Mouse (Mus musculus): ENCODE data around the gene Ubxn1. TPM values are rescaled to one million over a fixed set of nuclear protein-coding genes. Genes with fewer than 3 reads are reported as not detected.

Gene Ubxn1
- polyA plus RNA-seq, 1 experiment from 2014 or later, result 164 TPM

DNA sequence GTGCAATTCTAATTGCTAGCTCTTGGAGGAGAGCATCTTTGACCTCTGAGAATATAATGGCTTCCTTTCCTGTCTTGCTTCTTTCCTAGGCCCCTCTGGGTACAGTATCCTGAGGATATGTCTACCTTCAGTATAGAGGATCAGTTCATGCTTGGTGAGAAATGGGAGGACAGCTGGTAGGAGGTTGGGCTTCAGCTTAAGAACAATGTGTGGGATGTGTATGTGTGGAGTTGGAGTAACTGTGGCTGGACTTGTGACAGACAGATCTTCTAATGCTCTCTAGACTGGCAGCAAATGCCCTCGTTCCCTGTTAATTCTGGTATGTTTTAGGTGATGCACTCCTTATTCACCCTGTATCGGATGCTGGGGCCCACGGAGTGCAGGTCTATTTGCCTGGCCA is 42.9 kb downstream of the Ubxn1 start:
- TF ChIP-seq CTCF (IDR thresholded peaks at IDR 0.05) (no peak), EP300 (IDR thresholded peaks at IDR 0.05) (no peak)
- 95% methylated on average over 3 of the region's 3 CpGs for WGBS
- H3K36me3 ChIP-seq (ENCODE audit: insufficient read depth, low read length), result peaks cover 60% of the 10 kb centered on the region
- no peak overlapping the region for H3K9ac ChIP-seq (replicated peaks; ENCODE audit: low read depth)
- H3K4me3 ChIP-seq (ENCODE audit: low read depth, low read length), result no peak overlapping the region
- no peak overlapping the region for H3K4me2 ChIP-seq (replicated peaks; ENCODE audit: low read depth, low read length)
- no peaks in the 10 kb centered on the region for H3K27me3 ChIP-seq (replicated peaks; ENCODE audit: insufficient read depth, low read length)
- ATAC-seq (no peak), DNase-seq (ENCODE audit: low spot score) (no peak)
- H3K27ac ChIP-seq (ENCODE audit: low read length), result no peak overlapping the region
- H3K4me1 ChIP-seq (ENCODE audit: insufficient read depth, low read depth, low read length), result no peaks in the 10 kb centered on the region
- H3K9me3 ChIP-seq (ENCODE audit: low read length), result no peaks in the 10 kb centered on the region

DNA sequence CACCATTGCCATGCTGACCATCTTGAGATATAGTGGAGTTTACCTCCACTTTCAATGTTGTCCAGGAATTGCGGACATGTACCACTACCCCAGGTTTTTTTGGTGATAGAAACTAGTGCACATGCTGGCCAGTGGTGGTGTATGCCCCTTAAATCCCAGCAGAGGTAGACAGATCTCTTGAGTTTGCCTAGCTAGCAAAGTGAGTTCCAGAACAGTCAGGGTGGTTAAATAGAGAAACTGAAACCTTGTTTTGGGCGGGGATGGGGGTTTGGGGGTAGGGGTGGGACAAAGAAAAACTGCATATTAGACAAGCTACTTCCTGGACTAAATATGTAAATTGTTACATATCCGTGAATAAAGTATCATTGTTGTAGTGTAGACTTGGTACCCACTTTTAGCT is 47.7 kb downstream of the Ubxn1 start:
- no peak for DNase-seq (ENCODE audit: low spot score)
- 91% methylated on average over 3 of the region's 3 CpGs for WGBS
- H3K36me3 ChIP-seq (ENCODE audit: insufficient read depth, low read length), result peaks cover 25% of the 10 kb centered on the region

DNA sequence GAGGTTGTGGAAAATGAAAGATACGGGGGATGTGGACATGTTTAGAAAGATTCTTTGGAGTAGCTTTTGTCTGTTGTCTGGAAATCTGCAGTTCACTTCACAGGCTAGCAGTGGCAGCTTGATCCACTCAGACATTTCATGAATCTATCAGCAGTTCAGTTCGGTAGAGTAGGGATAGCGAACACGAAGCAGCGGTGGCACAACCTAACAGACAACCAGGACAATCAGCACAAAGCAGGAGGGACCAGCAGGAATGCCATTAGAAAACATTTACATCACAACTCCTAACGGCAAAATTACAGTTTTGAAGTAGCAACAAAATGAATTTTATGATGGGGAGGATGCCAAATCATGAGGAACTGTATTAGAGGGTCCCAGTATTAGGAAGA is 48.4 kb downstream of the Ubxn1 start:
- Histone ChIP-seq H3K9ac (replicated peaks; ENCODE audit: low read depth) (no peak overlapping the region), H3K27ac (ENCODE audit: low read length) (peak overlapping the region; percentile 91), H3K9me3 (ENCODE audit: low read length) (no peaks in the 10 kb centered on the region), H3K36me3 (ENCODE audit: insufficient read depth, low read length) (peaks cover 19% of the 10 kb centered on the region), H3K4me1 (ENCODE audit: insufficient read depth, low read depth, low read length) (peaks cover 7% of the 10 kb centered on the region; the same call in 1 of the 2 replicates), H3K27me3 (replicated peaks; ENCODE audit: insufficient read depth, low read length) (no peaks in the 10 kb centered on the region), H3K4me3 (ENCODE audit: low read depth, low read length) (no peak overlapping the region), H3K4me2 (replicated peaks; ENCODE audit: low read depth, low read length) (peak overlapping the region; percentile 66; the same call in 1 of the 2 replicates)
- 76% methylated on average over 6 of the region's 6 CpGs for WGBS
- ATAC-seq, result no peak
- TF ChIP-seq CTCF (IDR thresholded peaks at IDR 0.05), result no peak
- TF ChIP-seq EP300 (IDR thresholded peaks at IDR 0.05), result no peak
- DNase-seq (ENCODE audit: low spot score), result no peak

More for the DNA sequence above, 47.7 kb downstream of the Ubxn1 start:
- Histone ChIP-seq H3K27me3 (replicated peaks; ENCODE audit: insufficient read depth, low read length) (no peaks in the 10 kb centered on the region), H3K9ac (replicated peaks; ENCODE audit: low read depth) (no peak overlapping the region), H3K9me3 (ENCODE audit: low read length) (no peaks in the 10 kb centered on the region), H3K4me1 (ENCODE audit: insufficient read depth, low read depth, low read length) (peaks cover 7% of the 10 kb centered on the region; the same call in 1 of the 2 replicates), H3K4me2 (replicated peaks; ENCODE audit: low read depth, low read length) (no peak overlapping the region), H3K27ac (ENCODE audit: low read length) (no peak overlapping the region), H3K4me3 (ENCODE audit: low read depth, low read length) (no peak overlapping the region)
- TF ChIP-seq EP300 (IDR thresholded peaks at IDR 0.05) (no peak), CTCF (IDR thresholded peaks at IDR 0.05) (no peak)
- ATAC-seq, result no peak

DNA sequence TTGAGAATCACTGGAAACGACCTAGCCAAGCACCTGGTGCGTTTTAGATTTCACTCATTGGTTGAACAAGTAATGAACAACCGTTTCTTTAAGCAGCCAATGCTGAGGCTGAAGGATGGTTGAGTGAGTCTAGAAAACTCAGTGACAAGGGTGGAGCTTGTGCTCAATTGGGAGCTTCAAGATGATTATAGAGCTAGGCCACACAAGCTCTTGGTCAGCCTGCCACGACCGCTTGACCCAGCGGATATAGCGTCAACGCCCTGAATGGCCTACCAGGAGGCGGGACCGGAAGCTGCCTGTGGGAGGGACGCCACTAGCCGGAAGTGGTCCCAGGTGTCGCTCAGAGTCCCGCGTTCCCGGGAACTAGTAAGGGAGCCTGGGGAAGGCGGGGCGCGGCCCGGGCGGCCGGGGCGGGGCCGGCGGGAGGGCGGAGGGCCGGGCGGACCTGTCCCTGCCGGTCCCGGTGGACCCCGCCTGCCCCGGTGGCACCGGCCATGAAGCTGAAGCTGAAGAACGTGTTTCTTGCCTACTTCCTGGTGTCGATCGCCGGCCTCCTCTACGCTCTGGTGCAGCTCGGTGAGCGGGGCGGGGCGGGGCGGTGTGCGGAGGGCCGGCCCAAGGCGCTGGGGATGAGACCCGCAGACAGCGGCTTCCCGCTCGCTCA is 48.9 kb downstream of the Ubxn1 start, which contains the start of gene B3gat3:
Gene B3gat3 (plus strand): TSS at position 302 of the 664 bp plus-strand sequence.
- no peak for TF ChIP-seq CTCF (IDR thresholded peaks at IDR 0.05)
- no peak for TF ChIP-seq EP300 (IDR thresholded peaks at IDR 0.05)
- ATAC-seq (peak; percentile 99), DNase-seq (ENCODE audit: low spot score) (peak; percentile 97)
- Histone ChIP-seq H3K27ac (ENCODE audit: low read length) (peak within 1 kb of the TSS; percentile 91), H3K9me3 (ENCODE audit: low read length) (no peaks in the 10 kb centered on the region), H3K9ac (replicated peaks; ENCODE audit: low read depth) (peak within 1 kb of the TSS; percentile 77), H3K36me3 (ENCODE audit: insufficient read depth, low read length) (peaks cover 14% of the 10 kb centered on the region; the same call in 1 of the 2 replicates), H3K27me3 (replicated peaks; ENCODE audit: insufficient read depth, low read length) (no peaks in the 10 kb centered on the region), H3K4me2 (replicated peaks; ENCODE audit: low read depth, low read length) (peak within 1 kb of the TSS; percentile 66), H3K4me1 (ENCODE audit: insufficient read depth, low read depth, low read length) (peaks cover 7% of the 10 kb centered on the region; the same call in 1 of the 2 replicates), H3K4me3 (ENCODE audit: low read depth, low read length) (peak within 1 kb of the TSS; percentile 74)
- 4% methylated on average over 40 of the region's 50 CpGs for WGBS

DNA sequence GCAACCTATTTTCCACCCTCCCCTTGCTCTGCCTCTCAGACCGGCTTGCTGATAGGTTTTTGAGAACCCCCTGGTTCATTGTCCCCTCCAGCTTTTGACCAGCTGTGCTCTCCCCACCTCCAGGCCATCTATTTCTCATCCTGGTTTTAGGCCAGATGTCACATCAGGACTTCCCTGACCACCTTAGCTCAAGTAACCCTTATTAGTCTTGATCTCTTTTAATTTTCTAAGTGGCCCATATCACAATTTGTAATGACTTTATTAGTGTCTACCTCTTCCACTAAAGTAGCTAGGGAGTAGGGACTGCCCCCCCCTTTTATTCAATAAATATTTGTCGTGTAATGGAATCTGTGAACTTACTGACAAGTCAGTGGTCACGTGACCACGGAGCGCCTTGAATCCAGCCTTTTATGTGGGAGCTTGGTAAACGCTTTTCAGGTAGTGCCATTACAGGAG is 49.6 kb downstream of the Ubxn1 start:
- peaks cover 7% of the 10 kb centered on the region; the same call in 1 of the 2 replicates for H3K4me1 ChIP-seq (ENCODE audit: insufficient read depth, low read depth, low read length)
- H3K9me3 ChIP-seq (ENCODE audit: low read length), result no peaks in the 10 kb centered on the region
- TF ChIP-seq EP300 (IDR thresholded peaks at IDR 0.05), result no peak
- no peak for TF ChIP-seq CTCF (IDR thresholded peaks at IDR 0.05)
- H3K27me3 ChIP-seq (replicated peaks; ENCODE audit: insufficient read depth, low read length), result no peaks in the 10 kb centered on the region
- H3K4me3 ChIP-seq (ENCODE audit: low read depth, low read length), result peak overlapping the region; percentile 74
- H3K27ac ChIP-seq (ENCODE audit: low read length), result peak overlapping the region; percentile 91
- peaks cover 8% of the 10 kb centered on the region for H3K36me3 ChIP-seq (ENCODE audit: insufficient read depth, low read length)
- ATAC-seq, result no peak
- H3K4me2 ChIP-seq (replicated peaks; ENCODE audit: low read depth, low read length), result peak overlapping the region; percentile 66
- under 1% methylated on average over 6 of the region's 6 CpGs for WGBS
- peak overlapping the region; percentile 77 for H3K9ac ChIP-seq (replicated peaks; ENCODE audit: low read depth)
- DNase-seq (ENCODE audit: low spot score), result peak; percentile 86

DNA sequence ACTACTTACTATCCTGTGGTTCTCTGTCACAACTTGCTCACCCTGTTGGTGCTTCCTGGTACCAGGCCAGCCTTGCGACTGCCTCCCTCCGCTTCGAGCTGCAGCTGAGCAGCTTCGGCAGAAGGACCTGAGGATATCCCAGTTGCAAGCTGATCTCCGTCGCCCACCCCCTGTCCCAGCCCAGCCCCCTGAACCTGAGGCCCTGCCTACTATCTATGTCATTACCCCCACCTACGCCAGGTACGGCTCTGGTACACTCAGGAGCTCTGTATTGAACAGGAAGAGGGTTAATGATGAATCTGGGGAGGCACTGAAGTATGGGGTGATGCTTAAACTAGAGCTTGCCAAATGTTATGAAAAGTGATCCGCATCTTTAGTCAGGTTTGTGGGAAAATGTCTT is 50.4 kb downstream of the Ubxn1 start:
- Histone ChIP-seq H3K4me3 (ENCODE audit: low read depth, low read length) (no peak overlapping the region), H3K9me3 (ENCODE audit: low read length) (no peaks in the 10 kb centered on the region), H3K27me3 (replicated peaks; ENCODE audit: insufficient read depth, low read length) (no peaks in the 10 kb centered on the region), H3K36me3 (ENCODE audit: insufficient read depth, low read length) (peaks cover 4% of the 10 kb centered on the region; the same call in 1 of the 2 replicates), H3K4me2 (replicated peaks; ENCODE audit: low read depth, low read length) (no peak overlapping the region; the same call in 1 of the 2 replicates), H3K9ac (replicated peaks; ENCODE audit: low read depth) (no peak overlapping the region), H3K27ac (ENCODE audit: low read length) (no peak overlapping the region), H3K4me1 (ENCODE audit: insufficient read depth, low read depth, low read length) (peaks cover 7% of the 10 kb centered on the region; the same call in 1 of the 2 replicates)
- DNase-seq (ENCODE audit: low spot score), result no peak
- 71% methylated on average over 9 of the region's 9 CpGs for WGBS
- no peak for TF ChIP-seq EP300 (IDR thresholded peaks at IDR 0.05)
- TF ChIP-seq CTCF (IDR thresholded peaks at IDR 0.05), result no peak
- no peak for ATAC-seq

Small RNAs within 50 kb of the gene (microRNA-seq; reads per million reads assigned to microRNA genes)
- gene Mir5136, result not detected

Other genes with a start within 250 kb of the Ubxn1 start
- 0.14 and 0.21 TPM in 2 replicates for gene Chrm1, start 207.7 kb upstream of the Ubxn1 start, polyA plus RNA-seq (2015; fragmentation: Nextera tagmentation; extraction: Ambion mirVana)
- 91.8 and 97.9 TPM in 2 replicates for gene Slc3a2, start 148.1 kb upstream of the Ubxn1 start, polyA plus RNA-seq (2015; fragmentation: Nextera tagmentation; extraction: Ambion mirVana)
- gene Wdr74, start 135.7 kb upstream of the Ubxn1 start, polyA plus RNA-seq (2015; fragmentation: Nextera tagmentation; extraction: Ambion mirVana), result 45.3 and 48.7 TPM in 2 replicates
- gene 1700092M07Rik, start 130.8 kb upstream of the Ubxn1 start, polyA plus RNA-seq (2015; fragmentation: Nextera tagmentation; extraction: Ambion mirVana), result 0.75 and 0.82 TPM in 2 replicates
- gene Stx5a, start 130.1 kb upstream of the Ubxn1 start, polyA plus RNA-seq (2015; fragmentation: Nextera tagmentation; extraction: Ambion mirVana), result 130 and 143 TPM in 2 replicates
- gene Nxf1, start 114.4 kb upstream of the Ubxn1 start, polyA plus RNA-seq (2015; fragmentation: Nextera tagmentation; extraction: Ambion mirVana), result 88.8 and 89.7 TPM in 2 replicates
- 157 and 159 TPM in 2 replicates for gene Tmem223, start 100.5 kb upstream of the Ubxn1 start, polyA plus RNA-seq (2015; fragmentation: Nextera tagmentation; extraction: Ambion mirVana)
- 114 and 127 TPM in 2 replicates for gene Tmem179b, start 97.0 kb upstream of the Ubxn1 start, polyA plus RNA-seq (2015; fragmentation: Nextera tagmentation; extraction: Ambion mirVana)
- gene Taf6l, start 85.1 kb upstream of the Ubxn1 start, polyA plus RNA-seq (2015; fragmentation: Nextera tagmentation; extraction: Ambion mirVana), result 11.8 and 12.9 TPM in 2 replicates
- 110 and 123 TPM in 2 replicates for gene Polr2g, start 72.9 kb upstream of the Ubxn1 start, polyA plus RNA-seq (2015; fragmentation: Nextera tagmentation; extraction: Ambion mirVana)
- 2.3 and 2.6 TPM in 2 replicates for gene Zbtb3, start 68.9 kb upstream of the Ubxn1 start, polyA plus RNA-seq (2015; fragmentation: Nextera tagmentation; extraction: Ambion mirVana)
- 21.4 and 22.8 TPM in 2 replicates for gene Ttc9c, start 52.2 kb upstream of the Ubxn1 start, polyA plus RNA-seq (2015; fragmentation: Nextera tagmentation; extraction: Ambion mirVana)
- 4.3 and 5.3 TPM in 2 replicates for gene Hnrnpul2, start 51.5 kb upstream of the Ubxn1 start, polyA plus RNA-seq (2015; fragmentation: Nextera tagmentation; extraction: Ambion mirVana)
- gene AC129217.1, start 41.7 kb upstream of the Ubxn1 start, polyA plus RNA-seq (2015; fragmentation: Nextera tagmentation; extraction: Ambion mirVana), result not detected in 2 replicates
- 66.3 and 66.8 TPM in 2 replicates for gene Bscl2, start 34.0 kb upstream of the Ubxn1 start, polyA plus RNA-seq (2015; fragmentation: Nextera tagmentation; extraction: Ambion mirVana)
- gene Gng3, start 32.3 kb upstream of the Ubxn1 start, polyA plus RNA-seq (2015; fragmentation: Nextera tagmentation; extraction: Ambion mirVana), result 0.35 and 0.46 TPM in 2 replicates
- 1.7 and 1.9 TPM in 2 replicates for gene Lrrn4cl, start 20.7 kb upstream of the Ubxn1 start, polyA plus RNA-seq (2015; fragmentation: Nextera tagmentation; extraction: Ambion mirVana)
- 75.2 and 84.3 TPM in 2 replicates for gene Uqcc3, start 9.4 kb downstream of the Ubxn1 start, polyA plus RNA-seq (2015; fragmentation: Nextera tagmentation; extraction: Ambion mirVana)
- gene Lbhd1, start 12.2 kb downstream of the Ubxn1 start, polyA plus RNA-seq (2015; fragmentation: Nextera tagmentation; extraction: Ambion mirVana), result 33.6 and 40.0 TPM in 2 replicates
- gene Gm49403, start 12.4 kb downstream of the Ubxn1 start, polyA plus RNA-seq (2015; fragmentation: Nextera tagmentation; extraction: Ambion mirVana), result not detected in 2 replicates
- 44.4 and 45.3 TPM in 2 replicates for gene 1810009A15Rik, start 17.4 kb downstream of the Ubxn1 start, polyA plus RNA-seq (2015; fragmentation: Nextera tagmentation; extraction: Ambion mirVana)
- not detected in 2 replicates for gene Gm49416, start 17.4 kb downstream of the Ubxn1 start, polyA plus RNA-seq (2015; fragmentation: Nextera tagmentation; extraction: Ambion mirVana)
- gene Ints5, start 21.5 kb downstream of the Ubxn1 start, polyA plus RNA-seq (2015; fragmentation: Nextera tagmentation; extraction: Ambion mirVana), result 16.6 and 16.7 TPM in 2 replicates
- gene Ganab, start 26.6 kb downstream of the Ubxn1 start, polyA plus RNA-seq (2015; fragmentation: Nextera tagmentation; extraction: Ambion mirVana), result 41.4 and 45.7 TPM in 2 replicates
- 39.5 and 39.6 TPM in 2 replicates for gene B3gat3, start 48.9 kb downstream of the Ubxn1 start, polyA plus RNA-seq (2015; fragmentation: Nextera tagmentation; extraction: Ambion mirVana)
- gene Rom1, start 57.9 kb downstream of the Ubxn1 start, polyA plus RNA-seq (2015; fragmentation: Nextera tagmentation; extraction: Ambion mirVana), result 4.9 and 5.7 TPM in 2 replicates
- 28.6 and 30.5 TPM in 2 replicates for gene Eml3, start 58.1 kb downstream of the Ubxn1 start, polyA plus RNA-seq (2015; fragmentation: Nextera tagmentation; extraction: Ambion mirVana)
- 81.8 and 84.7 TPM in 2 replicates for gene Mta2, start 70.4 kb downstream of the Ubxn1 start, polyA plus RNA-seq (2015; fragmentation: Nextera tagmentation; extraction: Ambion mirVana)
- gene Tut1, start 82.4 kb downstream of the Ubxn1 start, polyA plus RNA-seq (2015; fragmentation: Nextera tagmentation; extraction: Ambion mirVana), result 12.8 and 13.6 TPM in 2 replicates
- 153 and 159 TPM in 2 replicates for gene Eef1g, start 95.5 kb downstream of the Ubxn1 start, polyA plus RNA-seq (2015; fragmentation: Nextera tagmentation; extraction: Ambion mirVana)
- gene Ahnak, start 117.8 kb downstream of the Ubxn1 start, polyA plus RNA-seq (2015; fragmentation: Nextera tagmentation; extraction: Ambion mirVana), result 151 and 163 TPM in 2 replicates
- 26,192 and 26,425 TPM in 2 replicates for gene Scgb1a1, start 216.5 kb downstream of the Ubxn1 start, polyA plus RNA-seq (2015; fragmentation: Nextera tagmentation; extraction: Ambion mirVana)